Mouse (Mus musculus) hindbrain, embryonic 11.5 days (tissue): ENCODE measurements at regions not wholly inside any gene's neighbourhood (a gene's known extent, or its start where the extent isn't known, plus 50 kb on each side); places are given as distances from the start of the nearest gene placed in this dataset.

Experiments
- ATAC-seq: fragments of 200-750 bp; cut with Nextera tagmentation; 2 replicates; pipeline ENCODE4 v1.8.0; 2017; ENCODE audit warnings: mild to moderate bottlenecking, moderate TSS enrichment, moderate library complexity; ENCODE audit not compliant: low FRiP score
- DNase-seq: peaks from one replicate; pipeline ENCODE4 v3.0.0-alpha.2; 2015; ENCODE audit warnings: low spot score
- H3K27ac ChIP-seq: fragments of 300-500 bp; sonication (generic); 2 replicates; pipeline ENCODE4 v1.5.1; 2014; ENCODE audit warnings: mild to moderate bottlenecking, low read depth, low read length
- H3K27me3 ChIP-seq: fragments of 300-500 bp; sonication (generic); 2 replicates; pipeline ENCODE4 v1.6.1; 2014; ENCODE audit warnings: mild to moderate bottlenecking, low read length, moderate library complexity, mixed read lengths; ENCODE audit not compliant: control insufficient read depth, insufficient read depth
- H3K36me3 ChIP-seq: fragments of 300-500 bp; sonication (generic); 2 replicates; pipeline ENCODE4 v1.6.1; 2014; ENCODE audit warnings: mild to moderate bottlenecking, low read length, moderate library complexity, mixed read lengths; ENCODE audit not compliant: control insufficient read depth, insufficient read depth
- H3K4me1 ChIP-seq: fragments of 300-500 bp; sonication (generic); replicated peaks from 2 replicates; pipeline ENCODE4 v1.6.1; 2014; ENCODE audit warnings: low read length, mixed read lengths; ENCODE audit not compliant: control insufficient read depth, insufficient read depth
- H3K4me2 ChIP-seq: fragments of 300-500 bp; sonication (generic); replicated peaks from 2 replicates; pipeline ENCODE4 v1.6.1; 2014; ENCODE audit warnings: mild to moderate bottlenecking, low read depth, low read length
- H3K4me3 ChIP-seq: fragments of 300-500 bp; sonication (generic); 2 replicates; pipeline ENCODE4 v1.5.1; 2014; ENCODE audit warnings: low read depth, low read length
- H3K9ac ChIP-seq: fragments of 300-500 bp; sonication (generic); 2 replicates; pipeline ENCODE4 v1.6.1; 2014; ENCODE audit warnings: low read depth, low read length
- H3K9me3 ChIP-seq: fragments of 300-500 bp; sonication (generic); 2 replicates; pipeline ENCODE4 v1.6.1; 2016; ENCODE audit warnings: low read length; ENCODE audit not compliant: control insufficient read depth
- WGBS: fragments of 180-500 bp; shearing (Covaris S2); extraction: QIAGEN DNeasy Blood & Tissue Kit; methylation state at CpG from one replicate; pipeline ENCODE4 v1.1.7; 2014; 5-methylcytosine and 5-hydroxymethylcytosine counted together

- 55% methylated on average over 5 of the region's 5 CpGs for WGBS
- Histone ChIP-seq H3K9ac (peak overlapping the region; percentile 48), H3K27me3 (no peaks in the 10 kb centered on the region), H3K9me3 (no peaks in the 10 kb centered on the region), H3K4me3 (no peak overlapping the region; the same call in 1 of the 2 replicates), H3K4me2 (peak overlapping the region; percentile 36; the same call in 1 of the 2 replicates), H3K36me3 (no peaks in the 10 kb centered on the region), H3K27ac (0 out of 2 replicates have a peak overlapping the region, but pooled peaks have one; percentile 39), H3K4me1 (peaks cover 7% of the 10 kb centered on the region)
- ATAC-seq (no peak), DNase-seq (no peak)
Observed at GRCm38 (mm10) chr13:54888021-54888420, 61.2 kb upstream of the Unc5a start.

DNA sequence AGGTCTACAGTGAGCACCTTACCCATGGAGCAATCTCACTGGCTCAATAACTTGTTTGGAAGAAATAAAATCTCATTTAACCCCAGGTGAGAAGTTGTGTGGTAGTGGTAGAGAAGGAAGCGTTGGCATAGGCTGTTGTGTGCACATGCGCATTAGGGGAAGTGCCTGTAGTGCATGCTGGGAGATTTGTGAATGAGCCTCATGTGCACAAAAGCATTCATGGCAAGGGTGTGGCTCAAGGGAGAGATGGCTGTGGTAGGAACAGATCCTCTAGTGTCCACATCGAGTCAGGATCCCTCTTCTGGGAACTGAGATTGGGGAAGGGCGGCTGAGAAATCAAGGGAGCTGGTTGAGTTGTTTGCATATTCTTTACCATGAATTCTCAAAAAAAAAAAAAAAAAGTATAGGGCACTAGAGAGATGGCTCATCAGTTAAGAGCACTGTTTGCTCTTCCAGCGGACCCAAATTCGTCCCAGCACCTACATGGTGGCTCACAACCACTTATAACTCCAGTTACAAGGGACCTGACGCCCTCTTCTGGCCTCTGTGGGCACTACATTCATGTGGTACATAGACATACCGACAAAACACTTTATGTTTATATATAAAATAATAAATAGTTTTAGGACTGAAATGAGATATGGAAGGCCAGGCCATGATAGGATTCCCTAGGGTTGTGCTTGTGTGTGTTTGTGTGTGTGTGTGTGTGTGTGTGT, 59.4 kb upstream of the Unc5a start:
- Histone ChIP-seq H3K36me3 (no peaks in the 10 kb centered on the region), H3K9me3 (no peaks in the 10 kb centered on the region), H3K4me2 (no peak overlapping the region), H3K4me3 (no peak overlapping the region), H3K4me1 (peaks cover 4% of the 10 kb centered on the region; the same call in 1 of the 2 replicates), H3K27me3 (no peaks in the 10 kb centered on the region), H3K9ac (no peak overlapping the region), H3K27ac (no peak overlapping the region)
- no peak for ATAC-seq
- WGBS = 81% methylated on average over 8 of the region's 8 CpGs
- no peak for DNase-seq

DNA sequence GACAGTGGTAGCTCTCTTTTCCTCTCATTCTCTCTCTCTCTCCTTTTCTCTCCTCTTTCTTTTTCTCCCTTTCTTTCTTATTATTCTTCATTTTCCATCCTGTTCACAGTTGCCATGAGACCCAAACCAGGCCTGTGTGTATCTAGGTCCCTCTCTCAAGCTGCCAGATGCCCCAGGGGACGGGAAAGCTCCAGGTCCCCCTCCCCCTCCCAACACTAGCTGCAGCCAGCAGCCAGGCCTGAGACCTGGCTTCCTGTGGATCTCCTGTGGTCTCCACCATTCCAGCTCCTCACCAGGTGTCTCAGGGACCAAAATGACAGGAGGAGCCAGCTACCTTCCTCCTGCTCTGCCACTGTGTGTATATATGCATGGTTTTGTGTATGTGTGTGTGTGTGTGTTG, 56.6 kb upstream of the Unc5a start:
- DNase-seq (no peak), ATAC-seq (no peak)
- no peaks in the 10 kb centered on the region for H3K36me3 ChIP-seq
- no peak overlapping the region for H3K4me3 ChIP-seq
- no peaks in the 10 kb centered on the region; the same call in 1 of the 2 replicates for H3K4me1 ChIP-seq
- H3K27me3 ChIP-seq = no peaks in the 10 kb centered on the region
- no peaks in the 10 kb centered on the region for H3K9me3 ChIP-seq
- H3K4me2 ChIP-seq = no peak overlapping the region
- no peak overlapping the region for H3K9ac ChIP-seq
- 43% methylated on average over 1 of the region's 1 CpGs for WGBS
- H3K27ac ChIP-seq = no peak overlapping the region

- DNase-seq (no peak), ATAC-seq (no peak)
- Histone ChIP-seq H3K4me3 (no peak overlapping the region), H3K27me3 (no peaks in the 10 kb centered on the region), H3K27ac (no peak overlapping the region), H3K4me1 (no peaks in the 10 kb centered on the region), H3K4me2 (no peak overlapping the region), H3K36me3 (no peaks in the 10 kb centered on the region), H3K9me3 (no peaks in the 10 kb centered on the region), H3K9ac (no peak overlapping the region)
- 36% methylated on average over 7 of the region's 7 CpGs for WGBS
Observed at GRCm38 (mm10) chr13:54893651-54894050, 55.6 kb upstream of the Unc5a start.

- Histone ChIP-seq H3K4me3 (no peak overlapping the region), H3K4me2 (no peak overlapping the region), H3K27me3 (no peaks in the 10 kb centered on the region), H3K9me3 (no peaks in the 10 kb centered on the region), H3K27ac (no peak overlapping the region), H3K9ac (no peak overlapping the region), H3K36me3 (no peaks in the 10 kb centered on the region), H3K4me1 (no peaks in the 10 kb centered on the region)
- DNase-seq (no peak), ATAC-seq (no peak)
- WGBS = 79% methylated on average over 5 of the region's 5 CpGs
Observed at GRCm38 (mm10) chr13:54895981-54896380, 53.2 kb upstream of the Unc5a start.
